Mouse (Mus musculus): Measurements from ENCODE around the gene Rragc. TPM values are rescaled to one million over a fixed set of nuclear protein-coding genes. Genes with fewer than 3 reads are reported as not detected.

The Rragc gene
- polyA plus RNA-seq, 1 experiment from 2014 or later: 47.1 TPM

GRCm38 (mm10) chr4:123957891-123958290, 40.6 kb downstream of the Rragc start:
- Histone ChIP-seq H3K27ac (no peak overlapping the region), H3K4me3 (replicated peaks; ENCODE audit: low read depth, low read length) (no peak overlapping the region), H3K4me1 (replicated peaks; ENCODE audit: insufficient read depth, low read length) (no peaks in the 10 kb centered on the region), H3K27me3 (ENCODE audit: insufficient read depth, low read length) (peaks cover 5% of the 10 kb centered on the region; the same call in 1 of the 2 replicates), H3K4me2 (ENCODE audit: low read length) (no peak overlapping the region), H3K36me3 (ENCODE audit: insufficient read depth, low read length) (no peaks in the 10 kb centered on the region), H3K9ac (ENCODE audit: low read depth, low read length) (no peak overlapping the region), H3K9me3 (replicated peaks; ENCODE audit: low read length) (no peaks in the 10 kb centered on the region)
- no peak for DNase-seq (ENCODE audit: low spot score)
- no peak for ATAC-seq (replicated peaks; ENCODE audit: low FRiP score, low read depth)
- TF ChIP-seq CTCF (IDR thresholded peaks at IDR 0.05; ENCODE audit: low read depth): no peak
- 72% methylated on average over 4 of the region's 4 CpGs for WGBS

GRCm38 (mm10) chr4:123960955-123961354, 43.7 kb downstream of the Rragc start:
- DNase-seq (ENCODE audit: low spot score) (no peak), ATAC-seq (replicated peaks; ENCODE audit: low FRiP score, low read depth) (no peak)
- Histone ChIP-seq H3K4me3 (replicated peaks; ENCODE audit: low read depth, low read length) (no peak overlapping the region), H3K4me2 (ENCODE audit: low read length) (no peak overlapping the region), H3K9ac (ENCODE audit: low read depth, low read length) (no peak overlapping the region), H3K36me3 (ENCODE audit: insufficient read depth, low read length) (no peaks in the 10 kb centered on the region), H3K4me1 (replicated peaks; ENCODE audit: insufficient read depth, low read length) (no peaks in the 10 kb centered on the region), H3K27ac (no peak overlapping the region), H3K9me3 (replicated peaks; ENCODE audit: low read length) (no peaks in the 10 kb centered on the region), H3K27me3 (ENCODE audit: insufficient read depth, low read length) (peaks cover 5% of the 10 kb centered on the region; the same call in 1 of the 2 replicates)
- WGBS: 51% methylated on average over 4 of the region's 4 CpGs
- no peak for TF ChIP-seq CTCF (IDR thresholded peaks at IDR 0.05; ENCODE audit: low read depth)

- H3K27ac ChIP-seq: no peak overlapping the region
- 56% methylated on average over 9 of the region's 9 CpGs for WGBS
- no peaks in the 10 kb centered on the region for H3K9me3 ChIP-seq (replicated peaks; ENCODE audit: low read length)
- H3K9ac ChIP-seq (ENCODE audit: low read depth, low read length): no peak overlapping the region
- no peak for TF ChIP-seq CTCF (IDR thresholded peaks at IDR 0.05; ENCODE audit: low read depth)
- H3K4me2 ChIP-seq (ENCODE audit: low read length): no peak overlapping the region
- DNase-seq (ENCODE audit: low spot score) (no peak), ATAC-seq (replicated peaks; ENCODE audit: low FRiP score, low read depth) (no peak)
- no peaks in the 10 kb centered on the region for H3K4me1 ChIP-seq (replicated peaks; ENCODE audit: insufficient read depth, low read length)
- H3K27me3 ChIP-seq (ENCODE audit: insufficient read depth, low read length): no peaks in the 10 kb centered on the region
- no peak overlapping the region for H3K4me3 ChIP-seq (replicated peaks; ENCODE audit: low read depth, low read length)
- H3K36me3 ChIP-seq (ENCODE audit: insufficient read depth, low read length): no peaks in the 10 kb centered on the region
Observed at GRCm38 (mm10) chr4:123962721-123963120, 45.5 kb downstream of the Rragc start.

- no peak for TF ChIP-seq CTCF (IDR thresholded peaks at IDR 0.05; ENCODE audit: low read depth)
- 82% methylated on average over 8 of the region's 8 CpGs for WGBS
Observed at GRCm38 (mm10) chr4:123968663-123969321, 51.5 kb downstream of the Rragc start.

GRCm38 (mm10) chr4:123969458-123969857, 52.2 kb downstream of the Rragc start:
- Histone ChIP-seq H3K9ac (ENCODE audit: low read depth, low read length) (no peak overlapping the region), H3K27me3 (ENCODE audit: insufficient read depth, low read length) (peaks cover 10% of the 10 kb centered on the region; the same call in 1 of the 2 replicates), H3K9me3 (replicated peaks; ENCODE audit: low read length) (no peaks in the 10 kb centered on the region), H3K4me1 (replicated peaks; ENCODE audit: insufficient read depth, low read length) (no peaks in the 10 kb centered on the region), H3K4me2 (ENCODE audit: low read length) (no peak overlapping the region), H3K36me3 (ENCODE audit: insufficient read depth, low read length) (no peaks in the 10 kb centered on the region), H3K4me3 (replicated peaks; ENCODE audit: low read depth, low read length) (no peak overlapping the region), H3K27ac (no peak overlapping the region)
- TF ChIP-seq CTCF (IDR thresholded peaks at IDR 0.05; ENCODE audit: low read depth): no peak
- ATAC-seq (replicated peaks; ENCODE audit: low FRiP score, low read depth) (no peak), DNase-seq (ENCODE audit: low spot score) (no peak)
- 73% methylated on average over 7 of the region's 7 CpGs for WGBS

More at GRCm38 (mm10) chr4:123968663-123969321, 51.5 kb downstream of the Rragc start:
- H3K27me3 ChIP-seq (ENCODE audit: insufficient read depth, low read length): peaks cover 10% of the 10 kb centered on the region; the same call in 1 of the 2 replicates
- H3K9me3 ChIP-seq (replicated peaks; ENCODE audit: low read length): no peaks in the 10 kb centered on the region
- no peak for DNase-seq (ENCODE audit: low spot score)
- no peaks in the 10 kb centered on the region for H3K4me1 ChIP-seq (replicated peaks; ENCODE audit: insufficient read depth, low read length)
- no peak overlapping the region for H3K27ac ChIP-seq
- H3K4me2 ChIP-seq (ENCODE audit: low read length): no peak overlapping the region
- no peak overlapping the region for H3K4me3 ChIP-seq (replicated peaks; ENCODE audit: low read depth, low read length)
- no peak for ATAC-seq (replicated peaks; ENCODE audit: low FRiP score, low read depth)
- no peaks in the 10 kb centered on the region for H3K36me3 ChIP-seq (ENCODE audit: insufficient read depth, low read length)
- no peak overlapping the region for H3K9ac ChIP-seq (ENCODE audit: low read depth, low read length)

- Histone ChIP-seq H3K36me3 (ENCODE audit: insufficient read depth, low read length) (no peaks in the 10 kb centered on the region), H3K4me1 (replicated peaks; ENCODE audit: insufficient read depth, low read length) (no peaks in the 10 kb centered on the region), H3K27me3 (ENCODE audit: insufficient read depth, low read length) (peaks cover 10% of the 10 kb centered on the region; the same call in 1 of the 2 replicates), H3K27ac (no peak overlapping the region), H3K9me3 (replicated peaks; ENCODE audit: low read length) (no peaks in the 10 kb centered on the region), H3K9ac (ENCODE audit: low read depth, low read length) (no peak overlapping the region), H3K4me2 (ENCODE audit: low read length) (no peak overlapping the region), H3K4me3 (replicated peaks; ENCODE audit: low read depth, low read length) (no peak overlapping the region)
- WGBS: 84% methylated on average over 4 of the region's 4 CpGs
- DNase-seq (ENCODE audit: low spot score) (no peak), ATAC-seq (replicated peaks; ENCODE audit: low FRiP score, low read depth) (no peak)
- peak; percentile 47 for TF ChIP-seq CTCF (IDR thresholded peaks at IDR 0.05; ENCODE audit: low read depth)
Observed at GRCm38 (mm10) chr4:123971059-123971458, 53.8 kb downstream of the Rragc start.

Measured in kidney, postnatal 0 days (tissue).